Mouse (Mus musculus) midbrain, embryonic 11.5 days (tissue): Measurements from ENCODE around the gene Xpnpep1. TPM values are rescaled to one million over a fixed set of nuclear protein-coding genes. Genes with fewer than 3 reads are reported as not detected.

Experiments used
- ATAC-seq: fragments of 200-750 bp; cut with Nextera tagmentation; 2 replicates; pipeline ENCODE4 v1.8.0; 2017; ENCODE audit warnings: moderate TSS enrichment, moderate library complexity; ENCODE audit not compliant: low FRiP score
- DNase-seq: peaks from one replicate; pipeline ENCODE4 v3.0.0; 2015; ENCODE audit warnings: low spot score; ENCODE audit errors: missing footprints
- H3K27ac ChIP-seq: fragments of 300-500 bp; sonication (generic); 2 replicates; pipeline ENCODE4 v1.5.1; 2014; ENCODE audit warnings: low read depth, low read length
- H3K27me3 ChIP-seq: fragments of 300-500 bp; sonication (generic); 2 replicates; pipeline ENCODE4 v1.6.1; 2014; ENCODE audit warnings: mild to moderate bottlenecking, low read length, moderate library complexity, mixed read lengths; ENCODE audit not compliant: control insufficient read depth, insufficient read depth
- H3K36me3 ChIP-seq: fragments of 300-500 bp; sonication (generic); 2 replicates; pipeline ENCODE4 v1.6.1; 2014; ENCODE audit warnings: mild to moderate bottlenecking, low read length, moderate library complexity, mixed read lengths; ENCODE audit not compliant: control insufficient read depth, insufficient read depth
- H3K4me1 ChIP-seq: fragments of 300-500 bp; sonication (generic); 2 replicates; pipeline ENCODE4 v1.6.1; 2014; ENCODE audit warnings: low read length; ENCODE audit not compliant: control insufficient read depth, insufficient read depth
- H3K4me2 ChIP-seq: fragments of 300-500 bp; sonication (generic); 2 replicates; pipeline ENCODE4 v1.6.1; 2014; ENCODE audit warnings: mild to moderate bottlenecking, moderate library complexity
- H3K4me3 ChIP-seq: fragments of 300-500 bp; sonication (generic); 2 replicates; pipeline ENCODE4 v1.5.1; 2014; ENCODE audit warnings: low read depth, low read length
- H3K9ac ChIP-seq: fragments of 300-500 bp; sonication (generic); 2 replicates; pipeline ENCODE4 v1.6.1; 2014; ENCODE audit warnings: low read length
- H3K9me3 ChIP-seq: fragments of 300-500 bp; sonication (generic); 2 replicates; pipeline ENCODE4 v1.6.1; 2016; ENCODE audit warnings: low read length; ENCODE audit not compliant: control insufficient read depth
- WGBS: fragments of 180-500 bp; shearing (Covaris S2); extraction: QIAGEN DNeasy Blood & Tissue Kit; methylation state at CpG from one replicate; pipeline ENCODE4 v1.1.7; 2014; 5-methylcytosine and 5-hydroxymethylcytosine counted together
- microRNA-seq: library from miRNA; unstranded; fragments of <30 nt; microRNA quantifications from one replicate; pipeline ENCODE4, GENCODE M21; 2017
- polyA plus RNA-seq: library from polyadenylated mRNA; unstranded; fragments of >200 nt; fragmentation: Nextera tagmentation; extraction: Ambion mirVana; gene quantifications from 2 replicates; pipeline ENCODE4 v1.2.1, GENCODE M21; 2014

Xpnpep1 gene
- polyA plus RNA-seq, 1 experiment from 2014 or later: 150 TPM

GRCm38 (mm10) chr19:52904182-52904581 is 135.8 kb downstream of the Xpnpep1 start:
- no peaks in the 10 kb centered on the region for H3K4me1 ChIP-seq
- DNase-seq (no peak), ATAC-seq (no peak)
- WGBS: 42% methylated on average over 2 of the region's 2 CpGs
- no peak overlapping the region for H3K9ac ChIP-seq
- H3K4me2 ChIP-seq: no peak overlapping the region
- H3K36me3 ChIP-seq: no peaks in the 10 kb centered on the region
- H3K27me3 ChIP-seq: no peaks in the 10 kb centered on the region
- H3K27ac ChIP-seq: no peak overlapping the region
- no peak overlapping the region for H3K4me3 ChIP-seq
- no peaks in the 10 kb centered on the region for H3K9me3 ChIP-seq

DNA sequence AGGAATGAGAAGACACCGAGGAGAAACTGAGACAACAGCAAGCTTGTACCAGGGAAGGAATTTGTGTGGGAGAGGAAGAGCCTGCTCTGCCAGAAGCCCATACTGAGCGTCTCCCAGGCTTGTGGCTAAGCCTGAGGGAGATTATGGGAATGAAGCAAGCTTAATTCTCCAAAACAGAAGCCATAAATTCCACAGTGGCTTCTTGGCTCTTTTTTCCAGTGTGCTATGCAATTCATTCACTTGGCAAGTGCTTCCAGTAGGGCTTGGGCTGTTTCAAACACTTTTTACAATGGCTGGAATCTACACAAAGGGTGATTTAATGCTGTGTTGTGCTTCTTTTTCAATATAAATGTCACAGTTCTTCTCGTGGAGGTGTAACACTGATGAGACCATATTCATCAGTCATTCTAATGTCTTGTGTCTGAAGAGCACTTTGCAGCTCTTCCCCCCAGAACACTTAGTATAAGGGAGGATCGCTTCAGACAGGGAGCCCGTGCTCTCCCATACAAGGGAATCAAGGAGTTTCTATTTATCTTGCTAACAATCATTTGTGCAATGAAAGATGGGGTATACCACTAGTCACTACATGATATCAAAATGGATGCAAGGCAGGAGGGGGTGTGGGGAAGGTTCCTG is 148.1 kb downstream of the Xpnpep1 start:
- Histone ChIP-seq H3K27ac (no peak overlapping the region), H3K4me1 (no peaks in the 10 kb centered on the region), H3K9ac (no peak overlapping the region), H3K9me3 (no peaks in the 10 kb centered on the region; the same call in 1 of the 2 replicates), H3K36me3 (no peaks in the 10 kb centered on the region), H3K27me3 (no peaks in the 10 kb centered on the region), H3K4me2 (no peak overlapping the region), H3K4me3 (no peak overlapping the region)
- DNase-seq (no peak), ATAC-seq (no peak)
- 73% methylated on average over 5 of the region's 5 CpGs for WGBS

Small RNAs within 50 kb of the gene (microRNA-seq; reads per million reads assigned to microRNA genes)
- gene Mir6407: not detected

Other genes starting within 250 kb of the Xpnpep1 start
- 49.7 and 53.8 TPM in 2 replicates for gene Add3, start 100.2 kb upstream of the Xpnpep1 start, polyA plus RNA-seq